Mouse (Mus musculus) adrenal gland (tissue): Measurements from ENCODE around the gene Smtnl1.

ENCODE experiments used
- intact Hi-C: fragments of 180-260 bp; cut with DNase I; formaldehyde crosslinking; loops from one replicate; pipeline ENCODE4 v1.15.1; 2025

Smtnl1 gene

DNA sequence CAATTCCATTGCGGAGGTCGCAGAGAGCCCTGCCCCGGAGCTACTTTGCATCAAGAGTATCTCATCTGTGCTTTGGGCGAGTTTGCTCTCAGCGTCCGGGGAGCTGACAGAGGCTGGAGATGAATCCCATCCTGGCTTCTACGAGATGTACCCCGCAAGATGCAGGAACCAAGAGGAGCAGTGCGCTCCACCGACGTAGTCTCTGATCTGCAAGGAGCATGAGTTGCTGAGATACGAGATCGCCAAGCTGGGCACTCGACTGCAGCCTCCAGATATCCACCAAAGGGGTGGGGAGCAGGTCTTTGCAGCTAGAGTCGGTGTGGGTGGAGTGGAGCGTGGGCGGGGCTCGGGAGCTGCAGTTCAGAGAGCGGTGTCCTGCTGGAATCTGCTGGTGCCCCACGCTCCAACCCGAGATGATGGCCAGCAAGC is 23.9 kb downstream of the Smtnl1 start, which contains the start of gene Ube2l6:
Ube2l6 (plus strand) TSS at position 336 of the 429 bp plus-strand sequence.
- intact Hi-C loops: no loop called here

DNA sequence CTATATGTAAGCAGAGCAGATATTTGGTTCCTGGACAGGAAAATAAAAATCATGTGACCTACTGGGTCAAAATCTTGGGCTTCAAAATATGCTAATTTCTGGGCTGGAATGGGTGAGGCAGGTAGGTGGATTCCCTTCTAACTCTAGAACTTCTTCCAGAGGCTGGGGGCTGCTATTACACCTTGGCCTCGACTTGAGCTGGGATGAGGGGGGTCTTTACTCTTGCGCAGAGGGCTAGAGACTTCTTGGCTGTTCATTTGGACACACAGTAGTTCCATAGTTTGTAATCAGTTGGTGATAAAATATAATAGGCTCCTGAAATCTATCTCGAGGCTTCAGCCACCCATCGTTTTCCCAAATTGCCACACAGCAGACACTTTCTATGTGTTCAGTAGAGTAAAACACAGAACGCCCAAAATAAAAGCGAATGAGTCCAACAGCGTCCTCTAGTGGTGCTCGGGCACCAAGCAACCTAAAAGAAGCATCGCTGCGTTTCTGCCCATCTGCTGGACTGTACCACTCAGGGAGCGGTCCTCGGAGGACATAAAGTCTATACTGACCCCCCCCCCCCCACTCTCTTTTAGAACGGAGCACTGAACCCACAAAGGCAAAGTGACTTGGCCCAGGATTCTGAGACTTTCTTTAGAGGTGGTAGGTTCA is 24.5 kb downstream of the Smtnl1 start:
- intact Hi-C loops: no loop called here

DNA sequence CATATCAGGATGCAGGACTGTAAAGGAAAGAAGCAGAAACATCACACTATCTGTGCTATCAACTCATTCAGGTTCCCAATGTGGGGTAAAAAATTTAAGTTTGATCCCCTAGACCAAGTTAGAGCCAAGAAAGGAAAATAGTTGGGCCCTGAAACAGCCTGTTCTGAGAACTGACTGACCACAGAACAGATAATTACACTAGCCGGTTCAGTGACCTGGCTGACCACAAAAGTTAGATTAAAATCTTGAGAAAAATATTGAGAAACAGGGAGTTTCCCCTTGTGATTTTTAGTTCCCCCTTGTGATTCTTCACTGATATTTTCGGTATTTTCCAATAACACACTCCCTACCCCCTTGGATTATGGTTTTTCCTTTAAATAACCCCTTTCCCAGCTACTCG is 28.6 kb downstream of the Smtnl1 start:
- intact Hi-C loops: loop anchor here (5.0 kb wide), 1 partner anchor 52 kb away; the partner anchor contains the start of gene Gm19426

DNA sequence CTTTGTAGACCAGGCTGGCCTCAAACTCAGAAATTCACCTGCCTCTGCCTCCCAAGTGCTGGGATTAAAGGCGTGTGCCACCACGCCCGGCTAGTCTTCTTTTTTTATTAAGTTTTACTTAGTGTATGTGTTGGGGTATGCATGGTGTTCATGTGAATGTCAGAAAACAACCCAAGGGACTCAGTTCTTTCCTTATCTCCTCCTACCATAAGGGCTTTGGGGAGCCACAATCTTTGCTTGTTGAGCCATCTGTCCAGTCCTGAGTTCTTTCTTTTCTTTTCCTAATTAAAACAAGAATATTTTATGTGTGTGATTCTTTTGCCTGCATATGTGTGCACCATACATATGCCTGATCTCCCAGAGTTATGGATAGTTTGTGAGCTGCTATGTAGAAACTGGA is 29.3 kb downstream of the Smtnl1 start:
- intact Hi-C loops: loop anchor here (5.0 kb wide), 1 partner anchor 51 kb away; the partner anchor contains the start of gene Gm19426

DNA sequence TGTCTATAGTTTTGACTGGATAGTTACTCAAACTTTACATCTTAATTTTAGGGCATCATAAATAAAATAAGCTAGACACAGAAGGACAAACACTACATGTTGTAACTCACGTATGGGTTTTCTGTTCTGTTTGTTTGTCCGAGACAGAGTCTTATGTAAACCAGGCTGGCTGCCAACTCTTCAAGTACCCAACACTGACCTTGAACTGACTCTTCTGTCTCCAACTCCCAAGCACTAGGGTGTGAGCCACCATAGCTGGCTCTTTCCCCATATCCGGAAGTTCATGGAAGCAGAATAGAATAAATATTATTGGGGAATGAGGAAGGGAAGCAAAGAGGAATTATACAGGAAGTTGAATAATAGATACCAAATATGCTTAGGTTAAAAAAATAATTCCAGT is 29.9 kb downstream of the Smtnl1 start:
- intact Hi-C loops: loop anchor here (5.0 kb wide), 1 partner anchor 50 kb away; the partner anchor contains the start of gene Gm19426

DNA sequence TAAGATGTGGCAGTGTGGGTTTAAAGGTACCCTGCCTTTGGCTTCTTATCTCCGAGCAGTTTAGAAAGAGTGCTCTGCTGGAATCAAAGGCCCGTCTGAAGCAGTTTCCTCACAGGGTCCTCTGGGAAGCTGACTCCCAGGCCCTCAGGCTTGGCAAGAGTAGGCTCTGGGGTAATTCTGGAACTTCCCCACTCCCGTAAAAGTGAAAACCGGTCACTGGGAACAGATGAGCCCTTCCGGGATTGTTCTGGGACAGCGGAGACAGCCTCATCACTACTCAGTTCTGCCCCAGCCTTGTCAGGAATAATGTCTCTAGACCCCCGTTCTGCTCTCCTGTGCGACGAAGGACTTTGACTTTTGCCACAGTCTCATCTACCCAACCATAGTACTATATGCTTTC is 32.0 kb downstream of the Smtnl1 start:
- intact Hi-C loops: loop anchor here (5.0 kb wide), 1 partner anchor 48 kb away; the partner anchor contains the start of gene Gm19426

DNA sequence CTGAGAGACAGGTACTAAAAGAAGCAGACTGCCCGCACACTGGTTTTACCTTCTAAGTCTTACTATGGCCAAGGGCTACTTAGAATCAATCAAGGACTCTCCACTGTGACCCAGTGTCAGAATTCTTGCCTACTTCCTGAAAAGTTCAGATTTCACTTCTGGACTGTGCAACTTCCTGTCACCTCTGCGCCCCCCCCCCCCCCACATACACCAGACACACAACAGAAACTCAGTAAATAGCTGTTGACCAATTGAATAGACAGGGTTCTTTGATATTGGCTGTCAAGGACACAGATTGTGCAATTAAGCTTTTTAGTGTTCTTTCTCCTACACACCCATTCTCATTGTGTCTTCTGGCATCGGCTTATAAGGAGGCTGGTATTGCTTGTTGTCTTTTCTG is 34.1 kb downstream of the Smtnl1 start:
- intact Hi-C loops: no loop called here

DNA sequence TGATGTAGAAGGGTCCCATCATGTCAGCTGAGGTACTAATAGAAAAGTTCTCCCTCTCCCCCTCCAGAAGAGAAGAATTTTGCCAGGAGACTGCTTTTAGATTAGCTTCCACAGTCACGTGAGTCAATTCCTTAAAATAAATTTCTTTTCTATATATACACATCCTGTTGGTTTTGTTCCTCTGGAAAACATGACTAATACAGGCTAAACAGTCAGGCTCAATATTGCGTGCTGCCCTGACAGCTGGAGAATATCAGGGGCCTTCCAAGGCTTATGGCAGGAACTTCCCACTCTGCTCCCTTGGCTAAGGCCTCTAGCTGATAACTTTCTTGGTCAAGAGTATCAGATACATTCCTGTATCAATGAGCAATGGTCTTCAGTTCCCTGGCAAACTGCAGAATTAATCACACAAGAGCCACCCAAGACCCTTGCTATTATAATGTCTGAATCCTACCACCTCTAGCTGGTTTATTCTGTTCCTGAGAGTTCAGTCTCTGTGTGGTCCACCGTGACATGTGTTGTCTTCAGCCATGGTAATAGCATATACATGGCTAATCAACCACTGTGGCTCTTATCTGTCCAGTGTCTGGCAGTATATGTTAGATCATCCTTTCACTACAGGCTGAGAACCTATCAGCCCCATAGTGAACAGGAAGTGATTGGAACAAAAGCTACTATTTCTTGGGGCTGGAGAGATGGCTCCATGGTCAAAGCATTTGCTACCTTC is 38.4 kb downstream of the Smtnl1 start:
- intact Hi-C loops: no loop called here

DNA sequence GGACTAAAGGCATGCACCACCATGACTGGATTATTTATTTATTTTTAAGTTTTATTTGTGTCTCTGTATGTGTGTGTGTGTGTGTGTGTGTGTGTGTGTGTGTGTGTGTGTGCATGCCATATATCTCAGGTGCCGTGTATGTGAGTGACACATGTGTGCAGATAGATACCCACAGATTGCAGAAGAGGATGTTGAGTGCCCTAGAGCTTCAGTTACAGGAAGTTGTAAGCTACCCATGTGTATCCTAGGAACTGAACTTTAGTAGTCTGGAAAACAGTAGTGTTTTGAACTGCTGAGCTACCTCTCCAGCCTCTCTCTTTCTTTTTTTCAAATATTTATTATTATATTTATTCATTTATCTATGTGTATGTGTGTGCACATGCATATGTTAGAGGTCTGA is 39.1 kb downstream of the Smtnl1 start:
- intact Hi-C loops: no loop called here

DNA sequence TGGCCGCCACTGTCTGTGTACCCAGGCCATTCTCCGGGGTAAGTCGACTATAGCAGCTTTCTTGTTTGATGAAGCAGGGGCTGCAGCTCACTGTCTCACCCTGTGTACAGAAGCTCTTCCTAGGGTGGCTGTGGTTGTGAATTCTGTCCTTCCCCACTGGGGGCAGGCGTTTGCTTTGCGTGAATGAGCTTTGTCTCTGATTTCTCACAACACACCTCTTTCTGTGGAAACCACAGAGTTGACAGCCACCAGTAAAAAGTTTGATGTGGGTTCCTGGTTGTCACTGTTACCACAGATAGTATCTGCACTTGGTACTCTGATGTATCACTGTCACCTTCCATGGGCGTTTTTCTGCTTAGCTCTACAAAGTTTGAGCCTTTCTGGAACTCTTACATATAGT is 43.2 kb downstream of the Smtnl1 start:
- intact Hi-C loops: no loop called here

DNA sequence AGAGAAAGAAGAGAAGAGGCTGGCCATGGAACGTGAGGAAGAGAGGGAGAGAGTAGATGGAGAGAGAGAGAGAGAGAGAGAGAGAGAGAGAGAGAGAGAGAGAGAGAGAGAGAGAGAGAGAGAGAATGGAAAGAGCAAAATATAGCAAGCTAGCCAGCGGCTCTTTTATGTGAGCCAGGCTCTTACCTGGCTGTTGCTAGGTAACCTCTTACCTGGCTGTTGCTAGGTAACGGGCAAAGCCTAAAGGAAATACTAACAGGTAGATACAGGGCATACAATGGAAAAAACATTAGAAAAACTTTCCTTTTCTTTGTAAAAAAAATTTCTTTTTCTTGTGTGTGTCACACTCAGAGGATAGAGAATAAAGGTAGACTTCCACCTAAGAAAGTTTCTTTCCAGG is 44.7 kb downstream of the Smtnl1 start:
- intact Hi-C loops: no loop called here

DNA sequence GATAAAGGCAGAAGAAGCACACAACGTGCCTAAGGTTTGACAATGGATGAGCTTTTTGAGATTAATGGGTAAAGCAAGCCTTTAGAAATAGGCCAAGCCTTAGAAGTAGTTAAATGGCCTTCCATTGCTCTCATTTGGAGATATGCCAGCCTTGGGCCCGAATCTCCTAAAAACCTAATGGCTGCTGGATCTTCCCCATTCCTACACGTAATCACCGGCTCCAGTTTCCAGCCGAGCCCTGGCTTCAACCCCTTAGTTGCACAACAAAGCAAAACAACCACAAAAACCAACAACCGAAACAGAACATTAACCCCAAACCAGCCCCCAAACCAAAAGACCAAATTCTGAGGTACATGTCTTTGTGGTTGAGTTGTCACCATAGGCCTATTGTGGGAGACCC is 46.8 kb downstream of the Smtnl1 start:
- intact Hi-C loops: no loop called here

DNA sequence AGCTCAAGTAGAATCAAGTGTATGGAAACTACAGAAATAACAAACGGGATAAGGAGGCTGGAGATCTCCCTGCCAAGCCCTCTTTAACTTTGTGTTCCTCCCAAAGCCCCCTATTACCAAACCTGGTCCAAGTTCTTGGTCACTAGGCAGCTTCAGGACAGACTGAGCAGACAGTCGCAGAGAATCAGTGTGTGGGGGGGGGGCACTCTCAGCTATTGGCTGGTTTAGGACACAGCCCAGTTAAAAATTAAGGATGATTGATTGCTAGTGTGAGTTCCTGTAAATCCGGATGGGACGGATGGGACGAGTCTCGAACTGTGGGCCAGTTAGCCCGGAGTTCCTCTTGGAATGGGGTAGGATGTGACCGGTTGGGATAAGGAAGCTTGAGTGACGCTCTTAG is 47.2 kb downstream of the Smtnl1 start, which contains the start of gene Serping1:
Serping1 (minus strand) TSS at position 204 of the 400 bp plus-strand sequence.
- intact Hi-C loops: no loop called here

DNA sequence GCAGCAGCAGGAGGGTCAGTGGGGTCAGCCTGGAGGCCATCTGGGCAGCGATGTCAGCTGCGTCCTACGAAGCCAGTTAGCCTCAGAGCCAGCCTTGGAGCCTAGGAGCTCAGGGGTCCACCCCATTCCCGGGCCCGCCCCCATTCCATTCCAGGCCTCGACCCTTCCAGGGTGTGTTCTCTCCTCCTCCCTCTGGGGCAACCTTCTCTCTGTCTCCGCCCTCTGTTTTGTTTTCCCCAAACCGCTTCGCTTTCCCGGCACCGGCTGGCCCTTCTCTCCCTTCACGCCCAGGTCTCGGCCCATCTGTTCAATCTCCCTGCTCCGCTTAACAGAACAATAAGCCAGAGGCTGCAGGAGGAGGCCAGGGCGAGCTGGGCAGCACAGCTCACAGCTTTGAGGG is 47.7 kb downstream of the Smtnl1 start:
- intact Hi-C loops: no loop called here

DNA sequence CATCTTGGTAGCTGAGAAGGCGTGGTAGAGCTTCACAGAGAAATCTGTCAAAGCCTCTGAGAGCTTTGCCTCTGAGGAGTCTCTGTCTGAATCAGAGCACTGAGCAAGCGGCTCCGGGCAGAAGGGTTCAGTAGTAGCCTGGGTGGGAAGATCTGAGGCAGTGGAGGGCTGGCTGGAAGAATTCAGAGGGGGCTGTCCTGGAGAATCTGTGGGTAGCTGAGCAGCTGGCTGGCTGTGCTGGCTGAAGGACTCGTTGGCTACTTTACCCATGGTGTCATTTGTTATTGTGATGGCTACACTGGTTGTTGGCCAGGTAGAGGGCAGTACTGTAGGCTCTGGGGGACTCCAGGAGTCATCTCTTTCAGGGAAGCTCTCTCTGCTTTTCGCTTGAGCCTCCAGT is 49.3 kb downstream of the Smtnl1 start:
- intact Hi-C loops: no loop called here

DNA sequence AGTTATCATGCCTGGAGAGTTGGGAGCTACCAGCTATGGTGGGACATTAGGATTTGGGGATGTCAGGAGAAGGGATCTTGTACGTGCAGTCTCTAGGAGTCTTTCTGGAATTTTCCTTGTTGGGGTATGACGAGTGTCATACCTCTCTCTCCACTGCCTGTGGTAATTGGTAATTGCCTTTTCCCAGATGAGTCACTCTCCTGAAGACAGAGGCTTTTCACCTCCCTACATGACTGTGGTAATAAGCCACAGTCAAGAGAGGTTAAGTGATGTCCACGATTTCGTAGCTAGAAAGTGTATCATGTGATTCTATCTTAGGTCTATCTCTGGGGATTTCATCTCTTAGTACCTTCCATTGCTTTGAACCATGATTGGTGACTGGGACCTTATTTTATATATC is 50.0 kb downstream of the Smtnl1 start:
- intact Hi-C loops: no loop called here

DNA sequence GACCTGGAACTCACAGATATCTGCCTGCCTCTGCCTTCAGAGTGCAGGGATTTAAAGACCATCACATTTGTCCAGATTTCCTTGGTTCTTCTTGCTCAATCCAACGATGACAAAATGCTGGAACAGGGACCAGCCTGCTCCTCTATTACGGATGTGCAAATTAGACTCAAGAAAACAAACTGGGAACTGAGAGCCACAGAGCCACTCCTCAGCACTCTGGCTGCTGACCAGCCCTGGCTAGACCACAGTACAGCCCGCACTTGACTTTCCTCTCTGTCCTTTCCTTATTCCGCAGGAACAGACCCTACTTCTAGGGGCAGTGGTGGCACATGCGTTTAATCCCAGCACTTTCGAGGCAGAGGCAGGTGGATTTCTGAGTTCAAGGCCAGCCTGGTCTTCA is 52.0 kb downstream of the Smtnl1 start:
- intact Hi-C loops: no loop called here

DNA sequence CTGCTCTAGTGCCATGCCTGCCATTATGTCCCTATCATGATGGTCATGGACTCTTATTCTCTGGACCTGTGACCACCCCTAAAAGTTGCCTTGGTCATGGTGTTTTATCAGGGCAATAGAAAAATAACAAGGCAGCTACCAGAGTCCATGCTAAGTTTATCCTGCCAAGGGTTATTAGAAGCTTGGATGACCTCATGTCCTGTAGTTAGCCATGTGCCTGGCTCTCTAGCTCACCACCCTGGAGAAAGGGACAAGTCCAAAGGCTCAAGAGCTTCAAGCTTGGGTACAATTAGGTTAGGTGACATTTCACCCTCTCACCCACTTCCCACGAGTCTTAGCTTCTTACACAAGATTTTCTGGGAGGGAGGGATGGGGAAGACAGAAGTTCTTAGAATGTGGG is 59.6 kb downstream of the Smtnl1 start:
- intact Hi-C loops: no loop called here

DNA sequence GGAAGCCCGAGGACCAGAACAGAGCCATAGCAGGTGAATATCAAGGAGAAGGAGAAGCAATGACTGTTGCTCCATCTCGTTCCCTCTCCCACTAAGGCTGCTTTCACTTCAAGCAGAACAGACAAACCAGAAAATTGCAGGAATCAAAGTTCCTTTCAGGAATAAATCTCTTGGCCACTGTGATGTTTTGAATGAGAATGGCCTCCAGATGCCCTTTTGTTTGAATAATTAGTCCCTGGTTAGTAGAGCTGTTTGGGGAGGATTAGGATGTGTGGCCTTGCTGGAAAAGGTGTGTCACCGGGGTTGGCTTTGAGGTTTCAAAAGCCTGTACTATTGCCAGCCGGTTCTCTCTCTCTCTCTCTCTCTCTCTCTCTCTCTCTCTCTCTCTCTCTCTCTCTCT is 60.2 kb downstream of the Smtnl1 start:
- intact Hi-C loops: no loop called here

DNA sequence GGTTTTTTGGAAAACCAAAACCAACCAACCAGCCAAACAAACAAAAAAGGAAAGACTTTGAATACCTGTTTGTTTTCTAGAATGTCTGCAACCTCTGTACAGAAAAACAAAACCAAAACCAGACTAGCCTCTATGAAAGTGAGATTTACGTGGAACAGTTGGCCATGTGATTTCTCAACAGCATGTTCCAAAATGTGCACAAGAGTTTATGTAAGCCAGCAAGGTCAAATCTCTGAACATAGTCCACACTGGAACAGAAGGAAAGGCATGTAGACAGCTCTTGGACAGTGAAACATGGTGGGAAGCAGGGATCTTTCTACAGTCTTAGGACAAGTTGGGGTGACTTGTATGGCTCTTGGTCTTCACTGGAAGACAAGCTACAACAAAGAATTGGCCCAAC is 60.6 kb downstream of the Smtnl1 start:
- intact Hi-C loops: no loop called here

DNA sequence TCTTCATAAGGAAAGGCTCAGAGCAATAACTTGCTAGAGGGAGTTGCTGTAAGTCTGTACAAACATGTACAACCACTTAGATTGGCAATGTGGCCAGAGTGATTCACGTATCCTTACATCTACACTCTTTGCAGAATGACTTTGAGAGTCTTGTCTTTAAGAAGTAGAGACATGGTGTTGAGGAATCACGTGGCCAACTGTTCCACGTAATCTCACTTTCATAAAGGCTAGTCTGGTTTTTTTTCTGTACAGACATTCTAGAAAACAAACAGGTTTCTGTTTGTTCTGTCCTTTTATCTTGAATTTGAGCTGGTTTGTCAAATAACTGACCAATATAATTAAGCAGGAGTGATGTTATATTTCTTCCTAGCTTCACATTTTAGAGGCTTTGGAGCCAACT is 61.1 kb downstream of the Smtnl1 start:
- intact Hi-C loops: no loop called here
